Mouse (Mus musculus): ENCODE measurements around the gene Sbk2. TPM values are rescaled to one million over a fixed set of nuclear protein-coding genes. Genes with fewer than 3 reads are reported as not detected.

Gene Sbk2
- total and polyA plus RNA-seq, 2 experiments from 2014 or later: 0.31 TPM; not detected in 1

DNA sequence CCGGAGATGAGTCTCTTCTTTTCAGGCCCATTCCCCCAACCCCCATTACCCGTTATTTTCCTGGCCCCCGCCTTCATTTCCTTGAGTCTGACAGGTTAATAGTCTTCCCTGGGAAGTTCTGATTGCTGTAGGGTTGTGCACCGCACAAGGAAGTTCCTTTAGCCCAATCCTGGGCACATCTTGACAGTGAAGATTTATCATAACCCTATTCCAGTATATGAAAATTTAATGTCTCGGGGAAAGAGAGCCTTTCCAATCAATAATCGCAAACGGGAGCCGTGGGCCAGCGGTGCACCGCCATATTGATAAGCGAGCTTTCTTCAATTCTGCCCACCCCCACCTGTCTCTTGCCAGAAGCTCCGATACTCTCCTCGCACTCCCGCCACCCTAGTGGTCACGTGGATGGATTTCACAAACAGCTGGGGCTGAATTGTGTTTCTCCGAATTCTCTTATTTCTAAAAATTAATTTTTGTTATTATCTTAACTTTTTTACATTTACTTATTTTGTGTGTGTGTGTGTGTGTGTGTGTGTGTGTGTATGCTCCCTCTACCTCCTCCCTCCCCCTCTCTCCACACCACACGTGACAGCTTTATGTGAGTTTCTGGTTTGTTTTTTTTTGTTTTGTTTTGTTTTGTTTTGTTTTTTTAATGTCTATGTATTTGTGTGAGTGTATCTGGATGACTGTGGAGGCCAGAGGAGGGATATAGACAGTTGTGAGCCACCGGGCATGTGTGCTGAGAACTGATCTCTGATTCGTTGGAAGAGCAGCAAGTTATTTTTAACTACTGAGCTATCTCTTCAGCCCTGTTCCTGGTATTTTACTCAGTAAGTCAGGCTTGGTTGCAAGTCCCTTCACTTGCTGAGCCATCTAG lies 64.3 kb downstream of the Sbk2 start:
- H3K4me3 ChIP-seq (ENCODE audit: low read length): peak overlapping the region; percentile 33
- H3K36me3 ChIP-seq (ENCODE audit: insufficient read depth, low read length): no peaks in the 10 kb centered on the region
- WGBS: 4% methylated on average over 19 of the region's 19 CpGs
- TF ChIP-seq CTCF (IDR thresholded peaks at IDR 0.05; ENCODE audit: low read depth): no peak
- peak overlapping the region; percentile 49 for H3K9ac ChIP-seq (replicated peaks; ENCODE audit: low read length)
- H3K4me2 ChIP-seq (ENCODE audit: low read depth, low read length): peak overlapping the region; percentile 58
- H3K27me3 ChIP-seq (ENCODE audit: insufficient read depth, low read length): no peaks in the 10 kb centered on the region
- H3K4me1 ChIP-seq (ENCODE audit: insufficient read depth, low read length): 0 out of 2 replicates have a peak, but pooled peaks cover 6% of the 10 kb centered on the region
- DNase-seq (ENCODE audit: low spot score) (peak; percentile 69), ATAC-seq (peak; percentile 67)
- H3K27ac ChIP-seq: peak overlapping the region; percentile 54
- H3K9me3 ChIP-seq (ENCODE audit: low read length): no peaks in the 10 kb centered on the region

GRCm38 (mm10) chr7:4898851-4899648 lies 65.2 kb downstream of the Sbk2 start:
- WGBS: 20% methylated on average over 18 of the region's 18 CpGs
- peak overlapping the region; percentile 49 for H3K9ac ChIP-seq (replicated peaks; ENCODE audit: low read length)
- TF ChIP-seq CTCF (IDR thresholded peaks at IDR 0.05; ENCODE audit: low read depth): no peak
- ATAC-seq (peak; percentile 61), DNase-seq (ENCODE audit: low spot score) (peak; percentile 46)
- H3K4me1 ChIP-seq (ENCODE audit: insufficient read depth, low read length): 0 out of 2 replicates have a peak, but pooled peaks cover 6% of the 10 kb centered on the region
- peak overlapping the region; percentile 54 for H3K27ac ChIP-seq
- no peaks in the 10 kb centered on the region for H3K36me3 ChIP-seq (ENCODE audit: insufficient read depth, low read length)
- H3K4me2 ChIP-seq (ENCODE audit: low read depth, low read length): peak overlapping the region; percentile 58
- H3K9me3 ChIP-seq (ENCODE audit: low read length): no peaks in the 10 kb centered on the region
- H3K4me3 ChIP-seq (ENCODE audit: low read length): peak overlapping the region; percentile 33
- H3K27me3 ChIP-seq (ENCODE audit: insufficient read depth, low read length): no peaks in the 10 kb centered on the region

DNA sequence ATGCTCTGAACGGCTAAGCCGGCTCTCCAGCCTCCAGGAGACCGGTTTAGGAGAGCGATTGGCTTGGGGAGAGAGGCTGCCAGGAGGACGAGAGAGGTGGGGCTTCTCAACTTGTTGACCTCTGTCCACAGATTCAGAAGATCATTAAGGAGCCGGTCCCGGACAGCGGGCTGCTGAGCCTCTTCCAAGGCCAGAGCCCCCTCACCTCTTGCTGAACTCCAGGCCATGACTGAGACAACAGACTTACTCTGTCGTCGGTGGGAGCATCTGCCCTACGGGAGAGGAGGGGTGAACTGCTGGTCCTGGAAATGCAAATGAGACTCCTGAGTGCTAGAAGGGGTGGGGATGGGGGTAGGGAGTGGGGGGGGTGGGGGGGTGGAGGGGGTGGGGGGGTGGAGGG lies 69.0 kb downstream of the Sbk2 start:
- 65% methylated on average over 11 of the region's 11 CpGs for WGBS
- no peak for TF ChIP-seq CTCF (IDR thresholded peaks at IDR 0.05; ENCODE audit: low read depth)

More for the DNA sequence above, 69.0 kb downstream of the Sbk2 start:
- DNase-seq (ENCODE audit: low spot score) (no peak), ATAC-seq (no peak)
- H3K4me1 ChIP-seq (ENCODE audit: insufficient read depth, low read length): 0 out of 2 replicates have a peak, but pooled peaks cover 6% of the 10 kb centered on the region
- no peak overlapping the region for H3K27ac ChIP-seq
- H3K9ac ChIP-seq (replicated peaks; ENCODE audit: low read length): no peak overlapping the region
- no peaks in the 10 kb centered on the region for H3K36me3 ChIP-seq (ENCODE audit: insufficient read depth, low read length)
- no peaks in the 10 kb centered on the region for H3K27me3 ChIP-seq (ENCODE audit: insufficient read depth, low read length)
- no peak overlapping the region for H3K4me2 ChIP-seq (ENCODE audit: low read depth, low read length)
- H3K9me3 ChIP-seq (ENCODE audit: low read length): no peaks in the 10 kb centered on the region
- no peak overlapping the region for H3K4me3 ChIP-seq (ENCODE audit: low read length)

Other genes with a start within 250 kb of the Sbk2 start
Only the 30 nearest of the 32 such genes appear.
- gene Kmt5c, start 224.3 kb downstream of the Sbk2 start, total RNA-seq (2014; rRNA removed): 29.3 and 39.5 TPM in 2 replicates
- gene Kmt5c, start 224.3 kb downstream of the Sbk2 start, polyA plus RNA-seq (2015; fragmentation: Nextera tagmentation; extraction: Ambion mirVana): 30.7 and 36.5 TPM in 2 replicates
- 10.6 and 37.2 TPM in 2 replicates for gene Cox6b2, start 211.3 kb downstream of the Sbk2 start, total RNA-seq (2014; rRNA removed)
- 47.0 and 50.1 TPM in 2 replicates for gene Cox6b2, start 211.3 kb downstream of the Sbk2 start, polyA plus RNA-seq (2015; fragmentation: Nextera tagmentation; extraction: Ambion mirVana)
- not detected in 2 replicates for gene Fam71e2, start 193.1 kb downstream of the Sbk2 start, total RNA-seq (2014; rRNA removed)
- not detected in 2 replicates for gene Fam71e2, start 193.1 kb downstream of the Sbk2 start, polyA plus RNA-seq (2015; fragmentation: Nextera tagmentation; extraction: Ambion mirVana)
- 2.0 TPM in 1 of 2 replicates, not detected in the other for gene Il11, start 181.5 kb downstream of the Sbk2 start, total RNA-seq (2014; rRNA removed)
- 1.1 and 1.3 TPM in 2 replicates for gene Il11, start 181.5 kb downstream of the Sbk2 start, polyA plus RNA-seq (2015; fragmentation: Nextera tagmentation; extraction: Ambion mirVana)
- gene Tmem190, start 181.5 kb downstream of the Sbk2 start, total RNA-seq (2014; rRNA removed): not detected in 2 replicates
- gene Tmem190, start 181.5 kb downstream of the Sbk2 start, polyA plus RNA-seq (2015; fragmentation: Nextera tagmentation; extraction: Ambion mirVana): 0.53 TPM in 1 of 2 replicates, not detected in the other
- gene Tmem238, start 174.8 kb downstream of the Sbk2 start, total RNA-seq (2014; rRNA removed): 13.7 and 13.9 TPM in 2 replicates
- 16.8 and 18.2 TPM in 2 replicates for gene Tmem238, start 174.8 kb downstream of the Sbk2 start, polyA plus RNA-seq (2015; fragmentation: Nextera tagmentation; extraction: Ambion mirVana)
- 145 and 147 TPM in 2 replicates for gene Rpl28, start 171.5 kb downstream of the Sbk2 start, total RNA-seq (2014; rRNA removed)
- gene Rpl28, start 171.5 kb downstream of the Sbk2 start, polyA plus RNA-seq (2015; fragmentation: Nextera tagmentation; extraction: Ambion mirVana): 304 and 315 TPM in 2 replicates
- gene Ube2s, start 151.8 kb downstream of the Sbk2 start, total RNA-seq (2014; rRNA removed): 264 and 324 TPM in 2 replicates
- 223 and 233 TPM in 2 replicates for gene Ube2s, start 151.8 kb downstream of the Sbk2 start, polyA plus RNA-seq (2015; fragmentation: Nextera tagmentation; extraction: Ambion mirVana)
- gene Shisa7, start 119.7 kb downstream of the Sbk2 start, total RNA-seq (2014; rRNA removed): 46.3 and 49.3 TPM in 2 replicates
- gene Shisa7, start 119.7 kb downstream of the Sbk2 start, polyA plus RNA-seq (2015; fragmentation: Nextera tagmentation; extraction: Ambion mirVana): 5.7 and 6.9 TPM in 2 replicates
- gene Isoc2b, start 94.1 kb downstream of the Sbk2 start, total RNA-seq (2014; rRNA removed): 2.2 and 3.1 TPM in 2 replicates
- gene Isoc2b, start 94.1 kb downstream of the Sbk2 start, polyA plus RNA-seq (2015; fragmentation: Nextera tagmentation; extraction: Ambion mirVana): 3.5 and 3.7 TPM in 2 replicates
- 8.3 and 12.2 TPM in 2 replicates for gene Isoc2a, start 87.3 kb downstream of the Sbk2 start, total RNA-seq (2014; rRNA removed)
- gene Isoc2a, start 87.3 kb downstream of the Sbk2 start, polyA plus RNA-seq (2015; fragmentation: Nextera tagmentation; extraction: Ambion mirVana): 0.43 and 0.76 TPM in 2 replicates
- 0.31 and 3.3 TPM in 2 replicates for gene Gm36210, start 57.9 kb downstream of the Sbk2 start, total RNA-seq (2014; rRNA removed)
- gene Gm36210, start 57.9 kb downstream of the Sbk2 start, polyA plus RNA-seq (2015; fragmentation: Nextera tagmentation; extraction: Ambion mirVana): 0.30 and 0.45 TPM in 2 replicates
- gene Zfp628, start 49.2 kb downstream of the Sbk2 start, total RNA-seq (2014; rRNA removed): 12.5 and 12.7 TPM in 2 replicates
- gene Zfp628, start 49.2 kb downstream of the Sbk2 start, polyA plus RNA-seq (2015; fragmentation: Nextera tagmentation; extraction: Ambion mirVana): 5.2 and 5.7 TPM in 2 replicates
- gene Nat14, start 42.4 kb downstream of the Sbk2 start, total RNA-seq (2014; rRNA removed): 24.2 and 32.3 TPM in 2 replicates
- gene Nat14, start 42.4 kb downstream of the Sbk2 start, polyA plus RNA-seq (2015; fragmentation: Nextera tagmentation; extraction: Ambion mirVana): 27.5 and 29.4 TPM in 2 replicates
- 2.5 and 2.8 TPM in 2 replicates for gene Ssc5d, start 38.6 kb downstream of the Sbk2 start, total RNA-seq (2014; rRNA removed)
- 0.77 and 1.0 TPM in 2 replicates for gene Ssc5d, start 38.6 kb downstream of the Sbk2 start, polyA plus RNA-seq (2015; fragmentation: Nextera tagmentation; extraction: Ambion mirVana)
- 0.31 and 0.72 TPM in 2 replicates for gene Sbk3, start 6.8 kb upstream of the Sbk2 start, total RNA-seq (2014; rRNA removed)
- 0.23 and 0.31 TPM in 2 replicates for gene Sbk3, start 6.8 kb upstream of the Sbk2 start, polyA plus RNA-seq (2015; fragmentation: Nextera tagmentation; extraction: Ambion mirVana)
- 65.7 and 113 TPM in 2 replicates for gene Zfp579, start 31.8 kb upstream of the Sbk2 start, total RNA-seq (2014; rRNA removed)
- 37.4 and 40.2 TPM in 2 replicates for gene Zfp579, start 31.8 kb upstream of the Sbk2 start, polyA plus RNA-seq (2015; fragmentation: Nextera tagmentation; extraction: Ambion mirVana)
- 4.3 and 7.2 TPM in 2 replicates for gene Zfp524, start 50.0 kb upstream of the Sbk2 start, total RNA-seq (2014; rRNA removed)
- gene Zfp524, start 50.0 kb upstream of the Sbk2 start, polyA plus RNA-seq (2015; fragmentation: Nextera tagmentation; extraction: Ambion mirVana): 4.2 and 5.1 TPM in 2 replicates
- 41.1 and 44.0 TPM in 2 replicates for gene Fiz1, start 50.3 kb upstream of the Sbk2 start, total RNA-seq (2014; rRNA removed)
- gene Fiz1, start 50.3 kb upstream of the Sbk2 start, polyA plus RNA-seq (2015; fragmentation: Nextera tagmentation; extraction: Ambion mirVana): 27.6 and 29.1 TPM in 2 replicates
- gene Gm44973, start 51.1 kb upstream of the Sbk2 start, total RNA-seq (2014; rRNA removed): not detected in 2 replicates
- gene Gm44973, start 51.1 kb upstream of the Sbk2 start, polyA plus RNA-seq (2015; fragmentation: Nextera tagmentation; extraction: Ambion mirVana): 2.3 and 3.0 TPM in 2 replicates
- 41.5 and 43.2 TPM in 2 replicates for gene Zfp865, start 56.0 kb upstream of the Sbk2 start, total RNA-seq (2014; rRNA removed)
- 5.4 TPM in 2 replicates for gene Zfp865, start 56.0 kb upstream of the Sbk2 start, polyA plus RNA-seq (2015; fragmentation: Nextera tagmentation; extraction: Ambion mirVana)
- 39.6 and 76.5 TPM in 2 replicates for gene Ccdc106, start 56.1 kb upstream of the Sbk2 start, total RNA-seq (2014; rRNA removed)
- gene Ccdc106, start 56.1 kb upstream of the Sbk2 start, polyA plus RNA-seq (2015; fragmentation: Nextera tagmentation; extraction: Ambion mirVana): 61.6 and 62.1 TPM in 2 replicates
- gene 4632433K11Rik, start 69.7 kb upstream of the Sbk2 start, total RNA-seq (2014; rRNA removed): not detected in 2 replicates
- gene 4632433K11Rik, start 69.7 kb upstream of the Sbk2 start, polyA plus RNA-seq (2015; fragmentation: Nextera tagmentation; extraction: Ambion mirVana): not detected in 2 replicates
- gene Zfp784, start 74.0 kb upstream of the Sbk2 start, total RNA-seq (2014; rRNA removed): 6.0 and 6.8 TPM in 2 replicates
- 4.5 and 5.6 TPM in 2 replicates for gene Zfp784, start 74.0 kb upstream of the Sbk2 start, polyA plus RNA-seq (2015; fragmentation: Nextera tagmentation; extraction: Ambion mirVana)
- 69.6 and 90.7 TPM in 2 replicates for gene Zfp580, start 87.1 kb upstream of the Sbk2 start, total RNA-seq (2014; rRNA removed)
- 117 and 128 TPM in 2 replicates for gene Zfp580, start 87.1 kb upstream of the Sbk2 start, polyA plus RNA-seq (2015; fragmentation: Nextera tagmentation; extraction: Ambion mirVana)
- gene U2af2, start 97.7 kb upstream of the Sbk2 start, total RNA-seq (2014; rRNA removed): 146 and 153 TPM in 2 replicates
- 85.7 and 86.9 TPM in 2 replicates for gene U2af2, start 97.7 kb upstream of the Sbk2 start, polyA plus RNA-seq (2015; fragmentation: Nextera tagmentation; extraction: Ambion mirVana)
- 433 and 507 TPM in 2 replicates for gene Epn1, start 115.8 kb upstream of the Sbk2 start, total RNA-seq (2014; rRNA removed)
- 107 and 111 TPM in 2 replicates for gene Epn1, start 115.8 kb upstream of the Sbk2 start, polyA plus RNA-seq (2015; fragmentation: Nextera tagmentation; extraction: Ambion mirVana)
- gene Rfpl4, start 152.5 kb upstream of the Sbk2 start, total RNA-seq (2014; rRNA removed): not detected in 2 replicates
- gene Rfpl4, start 152.5 kb upstream of the Sbk2 start, polyA plus RNA-seq (2015; fragmentation: Nextera tagmentation; extraction: Ambion mirVana): 0.16 TPM in 1 of 2 replicates, not detected in the other
- not detected in 2 replicates for gene Rasl2-9, start 161.5 kb upstream of the Sbk2 start, total RNA-seq (2014; rRNA removed)
- gene Rasl2-9, start 161.5 kb upstream of the Sbk2 start, polyA plus RNA-seq (2015; fragmentation: Nextera tagmentation; extraction: Ambion mirVana): 1.1 and 1.2 TPM in 2 replicates
- gene Vmn1r55, start 185.3 kb upstream of the Sbk2 start, total RNA-seq (2014; rRNA removed): not detected in 2 replicates
- gene Vmn1r55, start 185.3 kb upstream of the Sbk2 start, polyA plus RNA-seq (2015; fragmentation: Nextera tagmentation; extraction: Ambion mirVana): not detected in 2 replicates